Mouse (Mus musculus): ENCODE results near the gene Rasgef1c.

Gene Rasgef1c

GRCm38 (mm10) chr11:49973657-49974340, 72.2 kb downstream of the Rasgef1c start:
- no peak for DNase-seq (ENCODE audit: low spot score in 2 of 2)

DNA sequence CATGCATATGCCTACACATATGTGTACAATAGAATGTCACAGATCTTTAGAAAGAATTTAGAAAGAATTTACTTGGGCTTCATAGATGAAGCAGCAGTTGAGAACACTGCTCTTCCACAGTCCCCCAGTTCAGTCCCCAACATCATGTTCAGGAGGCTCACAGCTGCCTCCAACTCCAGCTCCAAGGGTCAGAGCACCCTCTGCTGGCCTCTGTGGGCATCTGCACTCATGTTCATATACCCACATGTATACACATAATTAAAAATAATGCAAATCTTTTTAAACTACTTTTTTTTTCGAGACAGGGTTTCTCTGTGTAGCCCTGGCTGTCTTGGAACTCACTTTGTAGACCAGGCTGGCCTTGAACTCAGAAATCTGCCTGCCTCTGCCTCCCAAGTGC, 73.0 kb downstream of the Rasgef1c start:
- DNase-seq (ENCODE audit: low spot score in 2 of 2): no peak

DNA sequence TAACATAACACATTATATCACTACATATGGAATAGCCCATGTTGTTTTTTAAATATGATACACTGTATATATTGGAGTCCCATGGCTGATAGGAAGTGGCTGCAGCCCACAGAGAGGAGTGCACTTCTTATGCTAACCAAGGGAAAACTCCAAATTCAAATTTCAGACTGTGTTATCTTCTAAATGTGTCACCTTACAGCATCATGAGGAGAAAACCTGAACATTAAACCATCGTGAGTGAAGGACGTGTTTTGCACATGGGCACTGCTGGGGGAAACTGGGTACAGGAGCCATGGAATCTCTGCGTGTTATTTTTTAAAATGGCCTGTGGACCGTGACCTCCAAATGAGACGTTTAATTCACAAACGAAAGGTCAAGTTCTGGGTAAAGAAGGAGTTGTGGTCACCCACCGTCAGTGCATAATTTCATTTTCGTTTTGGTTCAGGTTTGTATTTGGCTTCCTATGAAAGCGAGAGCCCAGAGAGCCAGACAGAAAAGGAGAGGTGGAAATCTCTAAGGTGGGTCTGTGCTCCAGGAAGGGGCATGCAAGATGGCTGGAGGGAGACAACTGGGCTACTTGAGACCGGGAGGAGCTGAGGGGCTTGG, 76.4 kb downstream of the Rasgef1c start:
- DNase-seq (ENCODE audit: low spot score in 2 of 2): no peak

- no peak for DNase-seq (ENCODE audit: low spot score in 2 of 2)
These were observed 77.3 kb downstream of the Rasgef1c start for GRCm38 (mm10) chr11:49978935-49979334.

DNA sequence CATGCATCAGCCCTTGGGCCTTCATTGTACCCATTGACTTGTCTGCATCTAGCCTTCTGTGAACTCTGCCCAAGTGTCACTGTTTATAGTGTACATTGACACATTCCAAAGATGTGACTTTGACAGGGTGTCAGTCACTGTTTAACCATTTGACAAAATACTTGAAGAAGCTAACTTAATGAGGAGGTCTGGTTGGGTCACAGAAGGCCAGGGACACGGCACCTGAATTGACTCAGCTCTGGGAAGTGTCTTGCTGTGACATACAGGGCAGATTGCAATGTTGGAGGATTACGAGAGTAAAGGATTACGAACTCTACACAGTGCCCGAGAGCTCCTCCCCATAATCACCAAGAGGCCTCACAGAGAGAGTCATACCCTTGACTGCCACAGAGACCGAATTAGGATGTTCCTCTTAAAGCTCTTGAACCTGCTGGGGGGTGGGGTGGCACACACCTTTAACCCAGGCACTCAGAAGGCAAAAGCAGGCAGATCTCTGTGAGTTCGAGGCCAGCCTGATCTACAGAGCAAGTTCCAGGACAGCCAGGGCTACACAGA, 79.1 kb downstream of the Rasgef1c start:
- DNase-seq (ENCODE audit: low spot score in 2 of 2): no peak

DNA sequence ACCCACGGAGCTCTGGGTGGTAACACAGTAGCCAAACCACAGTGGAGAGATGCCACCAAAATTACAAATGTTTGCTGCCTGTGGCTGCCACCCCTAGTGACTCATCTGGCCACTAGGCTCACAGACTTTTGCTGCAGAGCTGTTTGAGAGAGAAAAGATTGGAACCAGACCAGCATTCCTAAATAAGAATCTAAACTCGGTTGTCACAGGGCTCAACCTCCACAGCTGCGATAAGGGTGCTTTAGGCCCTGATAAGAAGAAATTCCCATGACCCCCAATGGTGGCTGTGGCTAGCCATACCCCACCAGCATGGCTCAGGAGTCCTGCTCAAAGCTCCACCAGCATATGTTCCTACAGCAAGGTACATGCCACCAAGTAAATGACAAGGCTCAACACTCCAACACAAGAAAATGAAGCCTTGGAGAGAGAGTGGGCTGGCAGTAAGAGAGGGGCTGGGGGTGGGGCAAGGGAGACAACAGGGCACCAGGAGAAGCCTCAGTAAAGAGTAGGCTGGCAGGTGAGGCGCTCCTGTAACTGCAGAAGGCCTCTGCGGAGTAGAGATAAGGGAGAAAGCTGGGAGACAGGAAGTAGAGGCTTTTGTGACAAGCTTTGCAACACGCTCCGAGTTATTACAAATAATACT, 79.8 kb downstream of the Rasgef1c start:
- DNase-seq (ENCODE audit: low spot score in 2 of 2): peak in 1 of 2 experiments; percentile 48

GRCm38 (mm10) chr11:49982094-49982493, 80.5 kb downstream of the Rasgef1c start:
- DNase-seq (ENCODE audit: low spot score in 2 of 2): no peak

DNA sequence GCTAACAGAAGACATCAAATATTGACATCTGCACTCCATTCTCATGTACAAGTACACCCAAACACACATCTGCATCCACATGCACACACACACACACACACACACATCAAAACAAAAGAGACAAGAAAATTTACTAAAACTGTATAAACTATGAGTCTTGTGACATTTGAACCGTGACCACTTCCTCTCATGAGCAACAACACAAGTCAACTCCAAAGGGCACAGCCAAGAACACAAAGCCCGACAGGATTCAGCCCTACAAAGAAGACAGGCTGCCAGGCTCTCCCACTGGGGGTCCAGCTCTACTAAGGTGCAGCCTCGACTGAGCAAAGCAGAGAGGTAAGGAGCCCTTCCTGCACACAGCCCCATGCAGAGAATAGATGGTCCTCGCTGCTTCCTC, 81.2 kb downstream of the Rasgef1c start:
- DNase-seq (ENCODE audit: low spot score in 2 of 2): no peak

DNA sequence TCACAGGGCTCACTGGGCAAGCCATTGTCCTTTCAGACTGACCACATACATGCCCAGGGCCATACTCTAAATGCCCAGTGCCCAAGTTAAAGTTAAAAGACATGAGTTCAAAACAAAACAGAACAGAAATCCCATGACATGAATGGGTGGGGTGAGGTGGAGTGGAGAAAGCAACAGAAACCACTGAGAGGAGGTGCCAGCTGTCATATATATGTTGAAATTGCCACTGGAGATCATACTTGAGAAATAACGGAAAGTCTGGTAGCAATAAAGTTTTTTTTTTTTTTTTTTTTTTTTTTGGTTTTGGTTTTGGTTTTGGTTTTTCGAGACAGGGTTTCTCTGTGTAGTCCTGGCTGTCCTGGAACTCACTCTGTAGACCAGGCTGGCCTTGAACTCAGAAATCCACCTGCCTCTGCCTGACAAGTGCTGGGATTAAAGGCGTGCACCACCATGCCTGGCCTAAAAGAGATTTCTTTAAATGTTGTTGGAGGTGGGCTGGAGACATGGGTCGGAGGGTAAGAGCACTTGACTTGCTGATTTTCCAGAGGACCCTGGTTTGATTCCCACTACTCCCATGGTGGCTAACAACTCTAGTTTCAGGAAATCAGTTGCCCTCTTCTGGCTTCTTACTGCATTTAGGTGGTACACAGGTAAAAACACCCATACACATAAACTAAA, 82.4 kb downstream of the Rasgef1c start:
- no peak for DNase-seq (ENCODE audit: low spot score in 2 of 2)

DNA sequence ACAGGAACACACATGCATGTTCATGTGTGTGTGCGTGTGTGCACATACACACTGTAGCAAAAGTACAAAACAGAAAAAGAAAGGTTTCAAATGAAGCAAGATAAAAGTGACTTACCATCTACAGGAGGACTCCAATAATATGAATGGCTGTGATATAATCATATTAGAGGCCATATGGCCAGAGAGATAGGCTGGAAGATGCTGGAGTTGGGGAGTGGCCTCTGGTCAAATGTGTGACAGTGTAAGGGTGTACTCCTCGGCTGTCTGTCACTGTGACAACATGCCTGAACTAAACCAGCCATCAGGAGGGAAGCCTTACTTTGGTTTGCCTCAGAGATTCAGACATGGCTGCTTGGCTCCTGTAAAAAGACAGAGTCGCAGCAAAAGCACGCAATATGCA, 83.4 kb downstream of the Rasgef1c start:
- DNase-seq (ENCODE audit: low spot score in 2 of 2): peak in 1 of 2 experiments; percentile 35

- peak; percentile 70 to 87 for DNase-seq (ENCODE audit: low spot score in 2 of 2)
These were observed 84.8 kb downstream of the Rasgef1c start for GRCm38 (mm10) chr11:49986277-49987036.

DNA sequence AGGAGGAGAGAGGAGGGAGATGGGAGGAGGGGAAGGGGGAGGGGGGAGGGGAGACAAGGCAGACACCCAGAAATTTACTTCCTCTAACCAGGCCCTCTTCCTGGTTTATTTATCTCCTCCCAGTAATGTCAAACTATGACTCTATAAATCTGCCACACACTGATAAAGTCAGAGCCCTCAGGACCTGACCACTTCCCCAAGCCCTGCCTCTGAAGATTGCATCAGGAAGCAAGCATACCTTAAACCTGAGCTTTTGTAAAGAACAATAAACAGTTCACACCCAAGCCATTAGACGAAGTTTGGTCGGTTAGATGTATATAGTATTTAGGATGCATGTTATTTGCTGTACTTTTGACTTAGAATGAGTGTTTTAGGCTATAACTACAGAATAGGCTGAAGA, 92.9 kb downstream of the Rasgef1c start:
- no peak for DNase-seq (ENCODE audit: low spot score in 2 of 2)

DNA sequence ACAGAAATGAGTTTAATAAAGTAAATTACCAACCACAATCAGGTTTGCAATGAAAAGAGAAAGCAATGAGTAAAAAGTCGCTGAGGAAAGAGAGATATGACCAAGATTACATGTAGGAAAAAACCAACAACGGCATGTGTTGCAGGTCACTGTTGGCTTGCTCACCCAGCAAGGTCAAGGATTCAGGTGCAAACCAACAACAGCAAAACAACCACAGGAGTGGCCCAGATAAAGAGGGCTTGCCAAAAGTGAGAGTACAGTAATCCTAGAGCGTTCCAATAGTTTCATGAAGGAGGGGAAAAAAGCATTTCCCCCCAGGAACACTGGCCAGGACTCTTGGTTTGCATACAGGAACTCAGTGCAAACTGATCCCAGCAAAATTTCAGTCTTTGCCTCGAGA, 94.8 kb downstream of the Rasgef1c start:
- no peak for DNase-seq (ENCODE audit: low spot score in 2 of 2)

- DNase-seq (ENCODE audit: low spot score in 2 of 2): no peak
These were observed 95.7 kb downstream of the Rasgef1c start for GRCm38 (mm10) chr11:49997321-49997720.

GRCm38 (mm10) chr11:50002853-50003252, 101.2 kb downstream of the Rasgef1c start:
- no peak for DNase-seq (ENCODE audit: low spot score in 2 of 2)

- no peak for DNase-seq (ENCODE audit: low spot score in 2 of 2)
These were observed 106.1 kb downstream of the Rasgef1c start for GRCm38 (mm10) chr11:50007776-50008175.

- DNase-seq (ENCODE audit: low spot score in 2 of 2): no peak
These were observed 106.6 kb downstream of the Rasgef1c start for GRCm38 (mm10) chr11:50008231-50008630.

- DNase-seq (ENCODE audit: low spot score in 2 of 2): no peak
These were observed 111.4 kb downstream of the Rasgef1c start for GRCm38 (mm10) chr11:50013016-50013415.

DNA sequence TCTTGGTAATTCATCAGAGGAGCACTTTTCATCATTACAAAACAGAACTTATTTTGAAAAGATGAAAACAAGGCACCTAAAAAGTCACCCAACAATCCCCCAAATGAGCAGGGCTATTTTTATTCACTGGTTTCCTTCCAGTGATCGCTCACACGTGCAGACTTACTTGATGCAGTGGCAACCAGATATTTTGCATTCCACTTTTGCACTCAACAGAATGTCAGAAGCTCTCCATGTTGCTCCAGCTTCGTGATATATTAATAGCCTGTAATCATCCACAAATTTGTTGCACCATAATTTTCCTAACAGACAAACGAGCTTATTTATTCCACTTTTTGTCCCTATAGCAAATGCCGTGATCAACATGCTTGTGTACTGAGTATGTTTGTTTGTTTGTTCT, 114.9 kb downstream of the Rasgef1c start:
- no peak for DNase-seq (ENCODE audit: low spot score in 2 of 2)

GRCm38 (mm10) chr11:50017511-50017910, 115.9 kb downstream of the Rasgef1c start:
- DNase-seq (ENCODE audit: low spot score in 2 of 2): no peak

DNA sequence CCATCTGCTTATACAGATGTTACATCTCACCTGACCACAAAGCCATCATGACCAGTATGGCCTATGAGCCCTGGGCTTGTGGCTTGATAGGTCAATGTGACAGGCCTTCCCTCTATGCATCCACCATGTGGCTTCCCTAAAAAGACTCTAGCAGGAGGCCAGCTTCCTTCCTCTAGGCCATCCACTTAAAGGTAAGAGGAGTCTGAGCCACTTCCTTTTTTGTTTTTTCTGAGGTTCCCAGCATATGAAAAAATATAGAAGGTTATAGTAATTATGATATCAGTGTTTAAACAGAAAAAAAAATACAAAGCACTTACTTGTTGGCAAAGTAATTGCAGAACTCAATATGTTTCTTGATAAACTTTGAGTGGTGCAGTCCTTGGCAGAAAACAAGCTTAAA, 117.2 kb downstream of the Rasgef1c start:
- no peak for DNase-seq (ENCODE audit: low spot score in 2 of 2)

DNA sequence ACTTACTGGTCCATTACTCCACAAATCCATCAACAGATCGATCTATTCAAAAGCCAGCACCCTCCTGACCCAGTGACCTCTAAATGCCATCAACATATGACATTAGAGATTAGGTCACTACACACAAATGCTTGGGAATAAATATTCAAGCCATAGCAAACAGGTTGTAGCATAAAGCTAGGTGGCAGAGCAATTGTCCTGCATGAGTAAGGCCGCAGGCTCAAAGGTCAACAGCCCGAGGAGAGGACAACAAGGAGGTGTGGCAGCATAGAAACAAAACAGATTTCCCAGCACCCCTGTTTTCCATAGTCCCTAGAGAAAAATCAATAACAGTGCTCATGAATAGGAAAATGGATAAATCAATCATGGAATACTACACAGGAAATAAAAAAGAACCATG, 120.5 kb downstream of the Rasgef1c start:
- no peak for DNase-seq (ENCODE audit: low spot score in 2 of 2)
